Mouse (Mus musculus) ZHBTc4 (cell line): ENCODE measurements around the gene Zfp787.
"Not testable (repeated sequence)": the region's sequence is repeated elsewhere in the genome, so short reads cannot be mapped to it uniquely, and the experiment has no call there.

ENCODE experiments used
- DNase-seq: peaks from one replicate; pipeline ENCODE4 v3.0.0-alpha.2; 2011; ENCODE audit warnings: low read depth, low spot score

Zfp787 gene

DNA sequence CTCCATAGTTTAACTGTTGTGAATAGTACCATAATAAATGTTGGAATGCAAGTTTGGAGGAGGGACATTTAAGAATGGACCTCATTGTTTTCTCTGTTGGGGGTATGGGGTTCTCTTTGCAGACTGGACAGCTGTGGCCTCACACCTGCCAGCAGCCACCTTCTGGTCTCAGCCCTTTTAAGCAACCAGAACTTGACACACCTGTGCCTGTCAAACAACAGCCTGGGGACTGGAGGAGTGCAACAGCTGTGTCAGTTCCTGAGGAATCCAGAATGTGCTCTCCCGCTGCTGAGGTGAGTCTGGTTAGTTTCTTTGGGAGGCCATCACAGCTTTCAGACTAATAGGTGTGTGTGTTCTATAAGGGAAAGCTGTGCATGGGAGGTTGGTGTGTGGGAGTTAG is 34.7 kb downstream of the Zfp787 start:
- not testable (repeated sequence) for DNase-seq

- peak; percentile 54 for DNase-seq
Observed at GRCm38 (mm10) chr7:6120104-6120503, 35.7 kb downstream of the Zfp787 start.

DNA sequence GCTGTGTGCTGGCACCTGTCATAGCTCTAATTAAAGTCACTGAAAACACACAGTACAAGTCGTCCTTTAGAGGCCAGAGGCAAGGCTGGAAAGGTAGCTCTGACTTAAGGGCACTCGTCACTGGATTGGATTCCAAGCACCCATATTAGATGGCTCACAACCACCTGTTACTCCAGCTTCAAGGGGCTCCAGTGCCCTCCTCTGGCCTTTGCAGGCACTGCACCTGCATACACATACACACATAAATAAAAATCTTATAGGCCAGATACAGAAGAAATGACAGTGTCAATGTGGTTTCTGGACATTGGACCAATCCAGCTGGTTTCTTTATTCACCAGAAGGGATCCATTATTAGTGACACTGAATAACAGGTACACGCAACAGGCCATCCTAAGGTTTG is 36.3 kb downstream of the Zfp787 start:
- peak; percentile 54 for DNase-seq
